Mouse (Mus musculus) limb, embryonic 15.5 days (tissue): ENCODE results near the gene Tas2r144. TPM values are rescaled to one million over a fixed set of nuclear protein-coding genes. Genes with fewer than 3 reads are reported as not detected.
A peak's percentile ranks its signal among the peaks of the same experiment; 100 is the strongest.

Source experiments
- ATAC-seq: fragments of 200-750 bp; cut with Nextera tagmentation; 2 replicates; pipeline ENCODE4 v1.8.0; 2017; ENCODE audit warnings: low read depth, moderate TSS enrichment; ENCODE audit not compliant: insufficient number of reproducible peaks, low FRiP score, low TSS enrichment
- H3K27ac ChIP-seq: fragments of 300-500 bp; sonication (generic); 2 replicates; pipeline ENCODE4 v1.5.1; 2015; ENCODE audit warnings: moderate library complexity, mild to moderate bottlenecking, inconsistent platforms
- H3K27me3 ChIP-seq: fragments of 300-500 bp; sonication (generic); 2 replicates; pipeline ENCODE4 v1.6.1; 2015; ENCODE audit warnings: inconsistent platforms
- H3K36me3 ChIP-seq: fragments of 300-500 bp; sonication (generic); 2 replicates; pipeline ENCODE4 v1.6.1; 2015; ENCODE audit warnings: inconsistent platforms
- H3K4me1 ChIP-seq: fragments of 300-500 bp; sonication (generic); 2 replicates; pipeline ENCODE4 v1.6.1; 2015; ENCODE audit warnings: inconsistent platforms
- H3K4me2 ChIP-seq: fragments of 300-500 bp; sonication (generic); 2 replicates; pipeline ENCODE4 v1.6.1; 2015; ENCODE audit warnings: mild to moderate bottlenecking, inconsistent platforms
- H3K4me3 ChIP-seq: fragments of 300-500 bp; sonication (generic); 2 replicates; pipeline ENCODE4 v1.5.1; 2015; ENCODE audit warnings: mild to moderate bottlenecking, inconsistent platforms
- H3K9ac ChIP-seq: fragments of 300-500 bp; sonication (generic); 2 replicates; pipeline ENCODE4 v1.6.1; 2015; ENCODE audit warnings: inconsistent platforms
- H3K9me3 ChIP-seq: fragments of 300-500 bp; sonication (generic); 2 replicates; pipeline ENCODE4 v1.6.1; 2016; ENCODE audit warnings: inconsistent platforms
- WGBS: fragments of 180-500 bp; shearing (Covaris S2); methylation state at CpG from one replicate; pipeline ENCODE4 v1.1.7; 2015; 5-methylcytosine and 5-hydroxymethylcytosine counted together
- polyA plus RNA-seq: library from polyadenylated mRNA; unstranded; fragments of >200 nt; fragmentation: Nextera tagmentation; extraction: Ambion mirVana; gene quantifications from 2 replicates; pipeline ENCODE4 v1.2.1, GENCODE M21; 2015

Tas2r144 gene
- polyA plus RNA-seq, 1 experiment from 2014 or later: not detected

GRCm38 (mm10) chr6:42245711-42246353 is 30.7 kb downstream of the Tas2r144 start, which contains the start of gene Gstk1:
Gene Gstk1, plus strand, starts transcription at chr6:42245935.
- Histone ChIP-seq H3K4me2 (peak within 1 kb of the TSS; percentile 80), H3K27ac (no peak within 1 kb of the TSS), H3K27me3 (peaks cover 6% of the 10 kb centered on the region; the same call in 1 of the 2 replicates), H3K4me3 (peak within 1 kb of the TSS; percentile 49), H3K9ac (peak within 1 kb of the TSS; percentile 49), H3K36me3 (no peaks in the 10 kb centered on the region), H3K9me3 (no peaks in the 10 kb centered on the region), H3K4me1 (peaks cover 9% of the 10 kb centered on the region; the same call in 1 of the 2 replicates)
- WGBS: 2% methylated on average over 28 of the region's 28 CpGs
- peak; percentile 96 for ATAC-seq

- no peaks in the 10 kb centered on the region for H3K36me3 ChIP-seq
- H3K9me3 ChIP-seq: no peaks in the 10 kb centered on the region
- no peak for ATAC-seq
- H3K27me3 ChIP-seq: peaks cover 6% of the 10 kb centered on the region; the same call in 1 of the 2 replicates
- 0 out of 2 replicates have a peak overlapping the region, but pooled peaks have one; percentile 2 for H3K4me3 ChIP-seq
- H3K27ac ChIP-seq: no peak overlapping the region
- peak overlapping the region; percentile 17; the same call in 1 of the 2 replicates for H3K4me2 ChIP-seq
- H3K4me1 ChIP-seq: peaks cover 9% of the 10 kb centered on the region; the same call in 1 of the 2 replicates
- H3K9ac ChIP-seq: no peak overlapping the region
- 12% methylated on average over 8 of the region's 8 CpGs for WGBS
Observed at GRCm38 (mm10) chr6:42247173-42247572, 32.0 kb downstream of the Tas2r144 start.

- no peak overlapping the region for H3K4me3 ChIP-seq
- H3K9me3 ChIP-seq: no peaks in the 10 kb centered on the region
- H3K4me1 ChIP-seq: peaks cover 9% of the 10 kb centered on the region; the same call in 1 of the 2 replicates
- WGBS: 89% methylated on average over 1 of the region's 1 CpGs
- H3K9ac ChIP-seq: no peak overlapping the region
- no peaks in the 10 kb centered on the region for H3K36me3 ChIP-seq
- H3K27me3 ChIP-seq: peaks cover 6% of the 10 kb centered on the region; the same call in 1 of the 2 replicates
- ATAC-seq: no peak
- no peak overlapping the region for H3K27ac ChIP-seq
- H3K4me2 ChIP-seq: no peak overlapping the region
Observed at GRCm38 (mm10) chr6:42247981-42248380, 32.9 kb downstream of the Tas2r144 start.

GRCm38 (mm10) chr6:42251791-42252190 is 36.7 kb downstream of the Tas2r144 start:
- Histone ChIP-seq H3K9me3 (no peaks in the 10 kb centered on the region), H3K4me2 (no peak overlapping the region), H3K27me3 (peaks cover 6% of the 10 kb centered on the region; the same call in 1 of the 2 replicates), H3K36me3 (no peaks in the 10 kb centered on the region), H3K27ac (no peak overlapping the region), H3K9ac (no peak overlapping the region), H3K4me1 (no peaks in the 10 kb centered on the region), H3K4me3 (no peak overlapping the region)
- 85% methylated on average over 4 of the region's 4 CpGs for WGBS
- no peak for ATAC-seq

- ATAC-seq: no peak
- 78% methylated on average over 2 of the region's 2 CpGs for WGBS
- Histone ChIP-seq H3K4me2 (no peak overlapping the region), H3K9ac (no peak overlapping the region), H3K27ac (no peak overlapping the region), H3K9me3 (no peaks in the 10 kb centered on the region), H3K4me1 (no peaks in the 10 kb centered on the region), H3K27me3 (no peaks in the 10 kb centered on the region), H3K4me3 (no peak overlapping the region), H3K36me3 (no peaks in the 10 kb centered on the region)
Observed at GRCm38 (mm10) chr6:42253103-42253502, 38.0 kb downstream of the Tas2r144 start.

- no peak overlapping the region for H3K4me3 ChIP-seq
- ATAC-seq: no peak
- H3K4me1 ChIP-seq: peaks cover 6% of the 10 kb centered on the region; the same call in 1 of the 2 replicates
- H3K9ac ChIP-seq: no peak overlapping the region
- H3K27ac ChIP-seq: no peak overlapping the region
- WGBS: 17% methylated on average over 11 of the region's 11 CpGs
- no peaks in the 10 kb centered on the region for H3K9me3 ChIP-seq
- no peaks in the 10 kb centered on the region for H3K36me3 ChIP-seq
- H3K4me2 ChIP-seq: no peak overlapping the region
- H3K27me3 ChIP-seq: no peaks in the 10 kb centered on the region
Observed at GRCm38 (mm10) chr6:42257303-42257863, 42.3 kb downstream of the Tas2r144 start.

- no peaks in the 10 kb centered on the region for H3K27me3 ChIP-seq
- WGBS: 45% methylated on average over 6 of the region's 6 CpGs
- peaks cover 8% of the 10 kb centered on the region; the same call in 1 of the 2 replicates for H3K4me1 ChIP-seq
- no peak overlapping the region for H3K27ac ChIP-seq
- H3K9ac ChIP-seq: no peak overlapping the region
- no peaks in the 10 kb centered on the region for H3K9me3 ChIP-seq
- no peak overlapping the region for H3K4me2 ChIP-seq
- H3K36me3 ChIP-seq: no peaks in the 10 kb centered on the region
- no peak overlapping the region for H3K4me3 ChIP-seq
- ATAC-seq: no peak
Observed at GRCm38 (mm10) chr6:42260430-42260829, 45.3 kb downstream of the Tas2r144 start.

GRCm38 (mm10) chr6:42261524-42262170 is 46.5 kb downstream of the Tas2r144 start, which contains the start of gene Tmem139:
Gene Tmem139, plus strand, starts transcription at chr6:42261970.
- H3K27me3 ChIP-seq: no peaks in the 10 kb centered on the region
- no peak within 1 kb of the TSS for H3K27ac ChIP-seq
- WGBS: 17% methylated on average over 20 of the region's 20 CpGs
- no peak within 1 kb of the TSS for H3K9ac ChIP-seq
- ATAC-seq: no peak
- H3K4me3 ChIP-seq: peak within 1 kb of the TSS; percentile 14; the same call in 1 of the 2 replicates
- peaks cover 11% of the 10 kb centered on the region; the same call in 1 of the 2 replicates for H3K4me1 ChIP-seq
- H3K9me3 ChIP-seq: no peaks in the 10 kb centered on the region
- H3K36me3 ChIP-seq: no peaks in the 10 kb centered on the region
- H3K4me2 ChIP-seq: peak within 1 kb of the TSS; percentile 31

- Histone ChIP-seq H3K4me2 (peak within 1 kb of the TSS; percentile 59), H3K4me1 (peaks cover 11% of the 10 kb centered on the region; the same call in 1 of the 2 replicates), H3K27me3 (no peaks in the 10 kb centered on the region), H3K9me3 (no peaks in the 10 kb centered on the region), H3K36me3 (peaks cover 24% of the 10 kb centered on the region), H3K4me3 (peak within 1 kb of the TSS; percentile 85), H3K9ac (peak within 1 kb of the TSS; percentile 88), H3K27ac (peak within 1 kb of the TSS; percentile 93)
- under 1% methylated on average over 51 of the region's 51 CpGs for WGBS
- ATAC-seq: peak; percentile 100
Observed at GRCm38 (mm10) chr6:42264626-42265312, 49.6 kb downstream of the Tas2r144 start, which contains the start of gene Casp2. Gene Casp2, plus strand, starts transcription at chr6:42264985.
